Mouse (Mus musculus): ENCODE data around the gene Ing1.

- no peak for TF ChIP-seq POLR2A (IDR thresholded peaks at IDR 0.05; ENCODE audit: borderline replicate concordance, insufficient read depth, low read length)
- no peak for TF ChIP-seq CTCF (IDR thresholded peaks at IDR 0.05; ENCODE audit: borderline replicate concordance, insufficient read depth, low read depth, low read length)
Measured at GRCm38 (mm10) chr8:11513247-11513646, 42.1 kb upstream of the Ing1 start.
